Mouse (Mus musculus) heart, embryonic 12.5 days (tissue): ENCODE data around the gene Klhdc8a. TPM values are rescaled to one million over a fixed set of nuclear protein-coding genes. Genes with fewer than 3 reads are reported as not detected.
A peak's percentile ranks its signal among the peaks of the same experiment; 100 is the strongest.
"Not testable (repeated sequence)": the region's sequence is repeated elsewhere in the genome, so short reads cannot be mapped to it uniquely, and the experiment has no call there.

Source experiments
- ATAC-seq: fragments of 200-750 bp; cut with Nextera tagmentation; 2 replicates; pipeline ENCODE4 v1.8.0; 2017; ENCODE audit warnings: moderate TSS enrichment, moderate library complexity; ENCODE audit not compliant: insufficient number of reproducible peaks, low FRiP score
- H3K27ac ChIP-seq: fragments of 300-500 bp; sonication (generic); 2 replicates; pipeline ENCODE4 v1.5.1; 2016; ENCODE audit warnings: mild to moderate bottlenecking, moderate library complexity; ENCODE audit not compliant: poor library complexity, severe bottlenecking
- H3K27me3 ChIP-seq: fragments of 300-500 bp; sonication (generic); replicated peaks from 2 replicates; pipeline ENCODE4 v1.6.1; 2016; ENCODE audit warnings: mild to moderate bottlenecking, moderate library complexity
- H3K36me3 ChIP-seq: fragments of 300-500 bp; sonication (generic); 2 replicates; pipeline ENCODE4 v1.6.1; 2016; ENCODE audit warnings: mild to moderate bottlenecking, moderate library complexity
- H3K4me1 ChIP-seq: fragments of 300-500 bp; sonication (generic); replicated peaks from 2 replicates; pipeline ENCODE4 v1.6.1; 2016; ENCODE audit warnings: mild to moderate bottlenecking
- H3K4me2 ChIP-seq: fragments of 300-500 bp; sonication (generic); 2 replicates; pipeline ENCODE4 v1.6.1; 2016; ENCODE audit warnings: mild to moderate bottlenecking, moderate library complexity
- H3K4me3 ChIP-seq: fragments of 300-500 bp; sonication (generic); 2 replicates; pipeline ENCODE4 v1.5.1; 2016; ENCODE audit warnings: mild to moderate bottlenecking
- H3K9ac ChIP-seq: fragments of 300-500 bp; sonication (generic); 2 replicates; pipeline ENCODE4 v1.6.1; 2016; ENCODE audit warnings: mild to moderate bottlenecking, moderate library complexity
- H3K9me3 ChIP-seq: fragments of 300-500 bp; sonication (generic); replicated peaks from 2 replicates; pipeline ENCODE4 v1.6.1; 2016; ENCODE audit warnings: mild to moderate bottlenecking, moderate library complexity
- WGBS: fragments of 180-500 bp; shearing (Covaris S2); methylation state at CpG from one replicate; pipeline ENCODE4 v1.1.7; 2016; 5-methylcytosine and 5-hydroxymethylcytosine counted together
- polyA plus RNA-seq: library from polyadenylated mRNA; unstranded; fragments of >200 nt; fragmentation: Nextera tagmentation; extraction: Ambion mirVana; gene quantifications from 2 replicates; pipeline ENCODE4 v1.2.1, GENCODE M21; 2016

The Klhdc8a gene
- polyA plus RNA-seq, 1 experiment from 2014 or later, result 0.55 TPM

DNA sequence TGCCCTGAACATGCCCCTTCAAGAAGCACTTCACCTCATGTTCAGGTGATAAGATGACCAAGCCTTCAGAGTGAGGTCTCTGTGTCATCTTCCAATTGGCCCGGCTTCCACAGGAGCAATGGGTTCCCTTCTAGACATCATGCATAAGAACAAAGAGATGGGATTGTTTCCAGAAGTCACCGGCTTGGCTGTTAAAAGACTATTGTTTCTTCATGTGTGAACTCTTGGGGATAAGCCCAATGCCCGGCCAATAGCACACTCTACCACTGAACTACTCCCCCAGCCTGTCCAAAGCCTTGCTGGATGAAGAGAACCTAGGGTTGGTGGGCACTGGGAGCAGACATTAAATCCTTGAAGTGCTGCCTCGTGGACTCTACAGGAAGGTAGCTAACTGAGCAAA, 47.1 kb downstream of the Klhdc8a start:
- H3K9me3 ChIP-seq, result peaks cover under 1% of the 10 kb centered on the region; the same call in 1 of the 2 replicates
- no peak overlapping the region for H3K4me3 ChIP-seq
- H3K27me3 ChIP-seq, result no peaks in the 10 kb centered on the region
- H3K27ac ChIP-seq, result no peak overlapping the region
- ATAC-seq, result no peak
- WGBS, result 75% methylated on average over 4 of the region's 4 CpGs
- H3K4me2 ChIP-seq, result no peak overlapping the region
- peaks cover 25% of the 10 kb centered on the region for H3K4me1 ChIP-seq
- no peaks in the 10 kb centered on the region for H3K36me3 ChIP-seq
- H3K9ac ChIP-seq, result no peak overlapping the region

DNA sequence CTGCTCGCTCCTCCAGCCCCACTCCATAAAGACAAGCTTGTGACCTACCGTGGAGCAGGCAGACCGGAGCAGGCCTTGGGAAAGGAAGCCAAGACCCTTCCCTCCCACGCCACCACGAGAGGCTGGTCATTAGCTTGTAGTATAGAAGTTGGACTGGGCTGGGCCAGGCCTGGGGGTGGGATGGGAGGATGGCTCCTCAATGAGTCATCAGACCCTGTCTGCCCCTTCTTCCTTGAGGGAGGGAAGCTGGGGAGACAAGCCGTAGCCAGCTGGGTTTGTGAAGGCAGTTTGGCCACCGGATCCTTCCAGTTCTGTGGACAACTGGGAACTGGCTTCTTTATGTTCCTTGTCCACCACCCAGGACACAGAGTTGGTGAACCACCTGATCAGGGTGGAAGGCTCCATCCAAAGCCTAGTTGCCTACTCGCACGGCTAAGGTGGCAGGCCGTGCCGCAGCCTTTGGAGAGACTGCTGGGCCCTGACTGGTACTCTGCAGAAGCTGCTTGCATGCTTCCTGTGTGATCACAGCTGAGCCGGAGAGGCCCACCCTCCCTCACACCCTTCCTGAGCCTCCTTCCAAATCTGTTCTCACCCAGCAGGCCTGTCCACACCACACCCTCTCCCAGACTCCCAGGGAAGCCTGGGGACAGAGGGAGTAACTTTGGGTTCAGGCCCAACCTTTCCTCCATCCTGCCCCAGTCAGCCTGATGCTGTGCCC, 47.9 kb downstream of the Klhdc8a start:
- H3K4me2 ChIP-seq, result no peak overlapping the region
- peak; percentile 55; the same call in 1 of the 2 replicates for ATAC-seq
- H3K4me1 ChIP-seq, result peaks cover 25% of the 10 kb centered on the region
- H3K9me3 ChIP-seq, result peaks cover 7% of the 10 kb centered on the region; the same call in 1 of the 2 replicates
- H3K27ac ChIP-seq, result no peak overlapping the region
- no peaks in the 10 kb centered on the region for H3K27me3 ChIP-seq
- H3K9ac ChIP-seq, result no peak overlapping the region
- WGBS, result 56% methylated on average over 12 of the region's 12 CpGs
- H3K36me3 ChIP-seq, result no peaks in the 10 kb centered on the region
- no peak overlapping the region for H3K4me3 ChIP-seq

DNA sequence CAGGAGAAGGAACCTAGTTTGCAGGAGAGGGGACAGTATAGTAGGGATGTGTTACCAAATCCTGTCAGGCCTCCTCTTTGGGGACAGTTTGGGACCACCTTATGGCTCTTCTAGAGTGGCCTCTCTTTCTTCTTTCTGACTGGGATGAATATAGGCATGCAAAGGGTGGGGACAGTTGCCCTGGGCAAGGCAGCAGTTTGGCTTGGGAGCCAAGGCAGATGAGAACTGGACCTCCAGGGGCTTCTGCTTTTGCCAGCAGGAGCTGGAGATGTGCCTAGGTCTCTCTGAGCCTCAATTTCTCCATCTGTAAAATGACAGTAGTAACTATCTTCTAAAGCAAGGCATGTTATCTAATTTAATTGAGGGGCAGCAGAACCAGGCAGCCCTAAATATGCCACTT, 48.5 kb downstream of the Klhdc8a start:
- Histone ChIP-seq H3K4me2 (no peak overlapping the region), H3K36me3 (no peaks in the 10 kb centered on the region), H3K9me3 (peaks cover 7% of the 10 kb centered on the region; the same call in 1 of the 2 replicates), H3K27ac (no peak overlapping the region), H3K9ac (no peak overlapping the region), H3K4me1 (peaks cover 23% of the 10 kb centered on the region), H3K4me3 (no peak overlapping the region), H3K27me3 (no peaks in the 10 kb centered on the region)
- ATAC-seq, result no peak

DNA sequence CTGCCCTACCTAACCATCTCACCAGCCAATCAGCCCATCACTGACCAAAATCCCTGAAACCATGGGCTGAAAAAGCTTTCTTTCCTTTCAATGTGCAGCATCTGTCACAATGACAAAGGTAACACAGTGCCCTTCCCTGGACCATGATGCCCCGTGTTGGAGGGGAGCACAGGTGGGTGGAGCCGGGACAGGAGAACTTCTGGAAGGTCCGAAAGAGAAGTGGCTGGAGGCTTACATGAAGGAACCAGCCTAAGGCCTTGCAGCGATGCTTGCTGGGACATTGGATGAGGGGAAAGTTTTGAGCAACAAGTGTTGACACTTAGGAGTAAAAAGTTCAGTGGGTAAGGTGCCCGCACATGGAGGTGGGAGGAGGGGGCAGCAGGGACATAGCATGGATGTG, 50.0 kb downstream of the Klhdc8a start:
- whole genome bisulfite sequencing, result 85% methylated on average over 5 of the region's 5 CpGs
- Histone ChIP-seq H3K9ac (no peak overlapping the region), H3K4me1 (peaks cover 19% of the 10 kb centered on the region), H3K4me3 (no peak overlapping the region), H3K36me3 (no peaks in the 10 kb centered on the region), H3K27ac (no peak overlapping the region), H3K4me2 (no peak overlapping the region), H3K27me3 (no peaks in the 10 kb centered on the region), H3K9me3 (peaks cover 7% of the 10 kb centered on the region; the same call in 1 of the 2 replicates)
- ATAC-seq, result no peak

DNA sequence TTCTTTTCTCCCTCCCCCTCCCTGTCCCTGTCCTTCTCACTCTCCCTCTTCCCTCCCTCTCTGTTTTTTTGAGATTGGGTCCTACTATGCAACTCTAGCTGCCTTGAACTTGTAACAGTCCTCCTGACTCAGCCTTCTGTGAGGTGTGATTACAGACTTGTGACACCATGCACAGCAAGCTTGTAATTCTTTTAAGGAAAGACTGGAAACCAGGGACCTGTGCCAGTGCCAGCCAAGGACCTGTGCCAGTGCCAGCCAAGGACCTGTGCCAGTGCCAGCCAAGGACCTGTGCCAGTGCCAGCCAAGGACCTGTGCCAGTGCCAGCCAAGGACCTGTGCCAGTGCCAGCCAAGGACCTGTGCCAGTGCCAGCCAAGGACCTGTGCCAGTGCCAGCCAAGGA, 50.6 kb downstream of the Klhdc8a start:
- peaks cover 24% of the 10 kb centered on the region for H3K4me1 ChIP-seq
- not testable (repeated sequence) for H3K4me3 ChIP-seq, H3K9ac ChIP-seq, H3K36me3 ChIP-seq, H3K27me3 ChIP-seq, H3K4me2 ChIP-seq, H3K9me3 ChIP-seq, ATAC-seq, H3K27ac ChIP-seq

DNA sequence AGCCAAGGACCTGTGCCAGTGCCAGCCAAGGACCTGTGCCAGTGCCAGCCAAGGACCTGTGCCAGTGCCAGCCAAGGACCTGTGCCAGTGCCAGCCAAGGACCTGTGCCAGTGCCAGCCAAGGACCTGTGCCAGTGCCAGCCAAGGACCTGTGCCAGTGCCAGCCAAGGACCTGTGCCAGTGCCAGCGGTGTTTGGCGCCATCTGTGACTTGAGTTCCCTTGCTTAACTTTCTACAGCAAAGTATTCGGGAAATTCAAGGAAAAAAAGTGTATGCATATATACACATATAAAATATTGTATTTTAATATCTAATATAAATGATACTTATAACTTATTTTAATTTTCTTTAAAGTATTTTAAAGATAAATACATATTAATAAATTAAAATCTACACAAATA, 51.2 kb downstream of the Klhdc8a start:
- WGBS, result 86% methylated on average over 3 of the region's 3 CpGs
- not testable (repeated sequence) for ATAC-seq

DNA sequence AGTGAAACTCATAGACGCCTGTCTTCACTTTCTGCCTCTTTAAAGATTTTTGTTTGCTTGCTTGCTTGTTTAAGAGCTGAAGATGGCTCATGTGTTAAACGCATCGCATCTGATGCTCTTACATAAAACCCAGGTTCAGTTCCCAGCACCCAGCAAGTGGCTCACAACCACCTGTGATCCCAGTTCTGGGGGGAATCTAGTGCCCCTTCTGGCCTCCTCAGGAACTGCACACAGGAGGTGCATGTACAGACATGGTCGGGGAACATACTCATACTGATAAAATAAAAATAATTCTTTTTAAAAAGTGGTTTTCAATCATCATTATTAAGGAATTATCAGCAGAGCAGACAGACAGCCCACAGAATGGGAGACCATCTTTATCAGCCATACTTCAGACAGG, 52.6 kb downstream of the Klhdc8a start:
- Histone ChIP-seq H3K27ac (no peak overlapping the region), H3K9ac (no peak overlapping the region), H3K36me3 (no peaks in the 10 kb centered on the region), H3K27me3 (no peaks in the 10 kb centered on the region), H3K9me3 (peaks cover 7% of the 10 kb centered on the region; the same call in 1 of the 2 replicates), H3K4me2 (no peak overlapping the region), H3K4me1 (peaks cover 35% of the 10 kb centered on the region), H3K4me3 (no peak overlapping the region)
- no peak for ATAC-seq
- WGBS, result 91% methylated on average over 4 of the region's 4 CpGs

More for the DNA sequence above, 51.2 kb downstream of the Klhdc8a start:
- H3K4me3 ChIP-seq, H3K9me3 ChIP-seq, H3K27me3 ChIP-seq, H3K9ac ChIP-seq, H3K27ac ChIP-seq, H3K4me2 ChIP-seq, H3K36me3 ChIP-seq: not testable (repeated sequence)
- H3K4me1 ChIP-seq, result peaks cover 30% of the 10 kb centered on the region

DNA sequence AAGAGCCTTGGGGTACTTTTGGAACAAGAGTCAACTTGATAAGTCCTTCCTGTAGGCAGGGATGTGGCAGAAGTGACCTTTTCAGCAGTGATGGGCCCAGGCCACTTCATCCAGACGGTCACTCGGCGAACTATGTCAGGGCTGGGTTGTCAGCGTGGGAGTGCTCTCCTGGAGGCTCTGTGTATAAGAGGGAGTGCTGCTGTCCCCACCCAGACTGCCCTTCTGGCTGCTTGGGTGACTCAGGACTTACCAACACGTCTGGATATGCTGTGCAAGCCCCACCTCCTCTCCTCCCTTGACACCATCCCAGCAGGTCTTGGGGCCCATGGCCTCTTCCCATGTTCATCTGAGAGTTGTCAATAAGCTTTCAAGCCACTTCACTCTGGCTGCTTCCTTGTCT, 55.0 kb downstream of the Klhdc8a start:
- Histone ChIP-seq H3K27ac (no peak overlapping the region), H3K4me1 (peaks cover 26% of the 10 kb centered on the region), H3K9me3 (peaks cover 7% of the 10 kb centered on the region; the same call in 1 of the 2 replicates), H3K27me3 (no peaks in the 10 kb centered on the region), H3K4me2 (no peak overlapping the region), H3K36me3 (peaks cover 16% of the 10 kb centered on the region), H3K4me3 (no peak overlapping the region), H3K9ac (no peak overlapping the region)
- WGBS, result 28% methylated on average over 5 of the region's 5 CpGs
- ATAC-seq, result no peak

DNA sequence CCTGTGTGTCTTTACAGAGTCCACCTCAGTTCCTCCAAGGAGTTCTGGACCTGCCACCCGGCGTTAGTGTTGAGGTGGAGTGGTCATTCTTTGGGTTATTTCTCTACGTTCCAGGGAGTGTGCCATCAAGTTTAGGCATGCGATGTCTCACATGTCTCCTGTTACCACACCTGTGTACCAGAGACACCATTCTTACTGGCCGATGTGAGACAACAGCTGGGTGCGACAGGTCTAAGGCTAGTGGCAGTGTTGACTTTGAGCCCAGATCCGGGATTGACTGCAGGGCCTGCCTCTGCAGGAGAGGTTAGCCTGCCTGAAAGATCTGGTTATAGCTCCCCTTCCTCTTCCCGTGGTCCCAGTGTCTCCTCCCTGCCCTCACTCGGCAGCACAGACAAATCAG, 55.8 kb downstream of the Klhdc8a start:
- Histone ChIP-seq H3K4me2 (no peak overlapping the region), H3K36me3 (peaks cover 24% of the 10 kb centered on the region), H3K27me3 (no peaks in the 10 kb centered on the region), H3K9ac (no peak overlapping the region), H3K4me3 (no peak overlapping the region), H3K4me1 (peaks cover 26% of the 10 kb centered on the region), H3K9me3 (peaks cover 7% of the 10 kb centered on the region; the same call in 1 of the 2 replicates), H3K27ac (no peak overlapping the region)
- ATAC-seq, result no peak
- 75% methylated on average over 9 of the region's 9 CpGs for WGBS

DNA sequence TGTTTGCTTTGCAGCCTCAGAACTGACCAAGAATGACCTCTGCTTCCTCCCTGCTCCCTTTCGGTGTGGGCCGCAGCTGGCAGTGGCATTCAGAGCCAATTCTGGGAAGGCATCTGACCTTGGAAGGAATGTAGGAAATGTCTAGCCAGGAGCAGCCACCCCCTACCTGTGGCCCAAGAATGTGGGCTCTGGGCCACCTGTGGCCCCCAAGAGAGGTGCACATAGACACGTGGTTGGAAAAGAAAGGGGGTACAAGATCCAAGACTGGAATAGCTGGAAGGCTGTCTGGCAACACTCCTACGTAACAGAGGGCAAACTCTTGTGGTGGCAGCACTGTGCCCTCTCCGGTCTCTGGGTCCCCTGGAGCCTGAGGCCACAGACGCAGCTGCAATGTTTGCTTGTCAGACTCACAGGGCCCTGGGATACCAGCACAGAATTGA, 56.8 kb downstream of the Klhdc8a start:
- peaks cover 7% of the 10 kb centered on the region; the same call in 1 of the 2 replicates for H3K9me3 ChIP-seq
- H3K4me3 ChIP-seq, result no peak overlapping the region
- H3K4me1 ChIP-seq, result peaks cover 26% of the 10 kb centered on the region
- no peak overlapping the region for H3K4me2 ChIP-seq
- ATAC-seq, result no peak
- 65% methylated on average over 6 of the region's 6 CpGs for WGBS
- H3K9ac ChIP-seq, result no peak overlapping the region
- peaks cover 34% of the 10 kb centered on the region for H3K36me3 ChIP-seq
- no peaks in the 10 kb centered on the region for H3K27me3 ChIP-seq
- H3K27ac ChIP-seq, result no peak overlapping the region

DNA sequence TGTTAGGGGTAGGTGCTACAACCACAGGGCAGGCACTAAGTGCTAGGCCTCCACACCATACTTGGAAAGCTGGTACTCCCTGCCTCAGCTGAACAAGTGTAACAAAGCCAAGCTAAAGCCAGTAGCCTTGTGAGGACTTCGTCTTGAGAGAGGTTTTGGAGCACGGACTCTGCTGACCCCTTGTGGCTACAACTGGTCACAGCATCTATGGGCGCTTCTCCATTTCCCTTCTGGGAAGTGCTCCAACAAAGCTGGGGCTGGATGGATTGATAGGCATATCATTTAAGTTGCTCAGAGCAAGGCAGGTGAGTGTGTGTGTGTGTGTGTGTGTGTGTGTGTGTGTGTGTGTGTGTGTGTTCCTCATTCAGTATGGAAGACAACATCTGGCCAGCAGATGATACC, 57.4 kb downstream of the Klhdc8a start:
- ATAC-seq, result peak; percentile 52
- H3K9me3 ChIP-seq, result peaks cover 3% of the 10 kb centered on the region; the same call in 1 of the 2 replicates
- no peak overlapping the region for H3K27ac ChIP-seq
- H3K4me1 ChIP-seq, result peaks cover 26% of the 10 kb centered on the region
- H3K4me2 ChIP-seq, result no peak overlapping the region
- 0% methylated on average over 3 of the region's 3 CpGs for WGBS
- no peak overlapping the region for H3K9ac ChIP-seq
- H3K27me3 ChIP-seq, result no peaks in the 10 kb centered on the region
- H3K4me3 ChIP-seq, result no peak overlapping the region
- peaks cover 41% of the 10 kb centered on the region for H3K36me3 ChIP-seq

DNA sequence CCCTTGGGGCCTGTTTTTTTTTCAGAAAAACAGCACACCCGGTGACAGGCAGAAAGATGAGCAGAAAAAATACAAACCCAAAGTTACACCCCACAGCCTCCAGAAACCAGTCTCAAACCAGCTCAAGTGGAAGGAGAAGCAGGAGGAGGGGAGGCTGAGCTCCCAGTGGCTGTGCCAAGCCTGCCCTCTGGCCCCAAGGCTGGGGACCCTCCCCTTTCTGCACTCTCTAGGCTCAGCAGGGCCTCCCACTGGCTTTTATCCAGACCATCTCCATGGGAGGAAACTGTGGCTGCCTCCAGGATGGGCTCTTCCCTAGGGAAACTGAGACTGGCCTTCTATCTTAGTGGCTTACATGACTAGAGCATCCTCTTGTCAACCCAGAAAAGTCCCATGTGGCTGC, 58.4 kb downstream of the Klhdc8a start:
- no peaks in the 10 kb centered on the region for H3K27me3 ChIP-seq
- no peaks in the 10 kb centered on the region for H3K9me3 ChIP-seq
- H3K36me3 ChIP-seq, result peaks cover 44% of the 10 kb centered on the region
- no peak overlapping the region for H3K9ac ChIP-seq
- no peak for ATAC-seq
- H3K4me1 ChIP-seq, result peaks cover 32% of the 10 kb centered on the region
- H3K27ac ChIP-seq, result no peak overlapping the region
- WGBS, result 63% methylated on average over 1 of the region's 1 CpGs
- no peak overlapping the region for H3K4me3 ChIP-seq
- H3K4me2 ChIP-seq, result no peak overlapping the region
